Mouse (Mus musculus) lung, postnatal 36 days (tissue): ENCODE measurements around the gene Iqgap2.

Source experiments
- DNase-seq: peaks from one replicate; pipeline ENCODE4 v3.0.0; 2022; ENCODE audit warnings: mixed read lengths

Gene Iqgap2

GRCm38 (mm10) chr13:95643740-95644139, 248.0 kb downstream of the Iqgap2 start:
- DNase-seq: no peak

GRCm38 (mm10) chr13:95641061-95641986, 250.4 kb downstream of the Iqgap2 start:
- no peak for DNase-seq

GRCm38 (mm10) chr13:95640408-95640807, 251.3 kb downstream of the Iqgap2 start:
- no peak for DNase-seq

- peak; percentile 70 for DNase-seq
Measured at GRCm38 (mm10) chr13:95639336-95640116, 252.2 kb downstream of the Iqgap2 start.

GRCm38 (mm10) chr13:95638894-95639293, 252.8 kb downstream of the Iqgap2 start:
- DNase-seq: peak; percentile 55

- DNase-seq: no peak
Measured at GRCm38 (mm10) chr13:95637737-95638136, 254.0 kb downstream of the Iqgap2 start.

GRCm38 (mm10) chr13:95635301-95635700, 256.4 kb downstream of the Iqgap2 start:
- no peak for DNase-seq

- no peak for DNase-seq
Measured at GRCm38 (mm10) chr13:95634451-95634850, 257.3 kb downstream of the Iqgap2 start.

GRCm38 (mm10) chr13:95633384-95633783, 258.3 kb downstream of the Iqgap2 start:
- DNase-seq: no peak

GRCm38 (mm10) chr13:95632144-95632543, 259.6 kb downstream of the Iqgap2 start:
- DNase-seq: no peak

- DNase-seq: no peak
Measured at GRCm38 (mm10) chr13:95630747-95631146, 261.0 kb downstream of the Iqgap2 start.

- DNase-seq: no peak
Measured at GRCm38 (mm10) chr13:95629751-95630150, 262.0 kb downstream of the Iqgap2 start.

GRCm38 (mm10) chr13:95626696-95627095, 265.0 kb downstream of the Iqgap2 start:
- no peak for DNase-seq

GRCm38 (mm10) chr13:95623042-95623441, 268.7 kb downstream of the Iqgap2 start:
- DNase-seq: no peak

GRCm38 (mm10) chr13:95621563-95621962, 270.2 kb downstream of the Iqgap2 start:
- DNase-seq: no peak

- no peak for DNase-seq
Measured at GRCm38 (mm10) chr13:95618859-95619258, 272.9 kb downstream of the Iqgap2 start.

GRCm38 (mm10) chr13:95618309-95618712, 273.4 kb downstream of the Iqgap2 start, which contains the start of gene F2r:
TSS of gene F2r (minus strand) at chr13:95618487.
- peak; percentile 91 for DNase-seq

- no peak for DNase-seq
Measured at GRCm38 (mm10) chr13:95617671-95618171, 274.0 kb downstream of the Iqgap2 start.

- no peak for DNase-seq
Measured at GRCm38 (mm10) chr13:95617082-95617670, 274.5 kb downstream of the Iqgap2 start.

- no peak for DNase-seq
Measured at GRCm38 (mm10) chr13:95616512-95616911, 275.2 kb downstream of the Iqgap2 start.

GRCm38 (mm10) chr13:95614757-95615156, 277.0 kb downstream of the Iqgap2 start:
- DNase-seq: no peak

- DNase-seq: no peak
Measured at GRCm38 (mm10) chr13:95612243-95612642, 279.5 kb downstream of the Iqgap2 start.

- DNase-seq: no peak
Measured at GRCm38 (mm10) chr13:95611752-95612151, 280.0 kb downstream of the Iqgap2 start.
